ENCODE assay signal across 14 mouse cellular contexts in genomic region chr6:71094693-71095092, GRCm38 (mm10). TPM values are rescaled to one million over a fixed set of nuclear protein-coding genes. Genes with fewer than 3 reads are reported as not detected.
DNase-seq lines count a peak whose midpoint lies in the region; ATAC-seq and TF ChIP-seq lines count a peak whose summit lies in the region.
"Had no signal": no experiment of that assay in that cellular context is flagged by ENCODE, and none has a peak within 500 bp of the region (broad histone marks: within the 10 kb centered on the region; RNA-seq: fewer than 3 reads in every experiment).

No protein-coding gene starts in this region.

- TF ChIP-seq POLR2A in cerebellum, adult 2 months (IDR thresholded peaks at IDR 0.05; ENCODE audit: borderline replicate concordance, insufficient read depth, low read length) = no peak

- no peaks in the 10 kb centered on the region for H3K27me3 ChIP-seq in hindbrain, embryonic 15.5 days
- no peaks in the 10 kb centered on the region for H3K27me3 ChIP-seq in hindbrain, embryonic 11.5 days (ENCODE audit: control insufficient read depth, insufficient read depth, low read length)
- H3K27me3 ChIP-seq in cerebellum, adult 2 months (ENCODE audit: control insufficient read depth, insufficient read depth, low read length) = no peaks in the 10 kb centered on the region
- H3K27me3 ChIP-seq: limb, embryonic 15.5 days had no signal

- no peaks in the 10 kb centered on the region for H3K4me1 ChIP-seq in hindbrain, embryonic 15.5 days (replicated peaks)
- no peaks in the 10 kb centered on the region for H3K4me1 ChIP-seq in hindbrain, embryonic 11.5 days (replicated peaks; ENCODE audit: control insufficient read depth, insufficient read depth, low read length)
- H3K4me1 ChIP-seq in cerebellum, adult 2 months (ENCODE audit: control insufficient read depth, insufficient read depth, low read length) = no peaks in the 10 kb centered on the region; the same call in 1 of the 2 replicates
- H3K4me1 ChIP-seq: limb, embryonic 15.5 days had no signal

- no peaks in the 10 kb centered on the region for H3K36me3 ChIP-seq in hindbrain, embryonic 15.5 days
- no peaks in the 10 kb centered on the region for H3K36me3 ChIP-seq in hindbrain, embryonic 11.5 days (ENCODE audit: control insufficient read depth, insufficient read depth, low read length)
- H3K36me3 ChIP-seq: limb, embryonic 15.5 days had no signal

- H3K4me3 ChIP-seq in hindbrain, embryonic 15.5 days = no peak overlapping the region
- no peak overlapping the region for H3K4me3 ChIP-seq in hindbrain, embryonic 11.5 days (ENCODE audit: low read depth, low read length)
- no peak overlapping the region for H3K4me3 ChIP-seq in cerebellum, adult 2 months (replicated peaks; ENCODE audit: insufficient read depth, low read depth, low read length)
- H3K4me3 ChIP-seq: left cerebral cortex, adult 2 months; limb, embryonic 15.5 days had no signal

- no peak overlapping the region for H3K27ac ChIP-seq in hindbrain, embryonic 15.5 days (replicated peaks)
- no peak overlapping the region for H3K27ac ChIP-seq in hindbrain, embryonic 11.5 days (ENCODE audit: low read depth, low read length)
- H3K27ac ChIP-seq in cerebellum, adult 2 months (ENCODE audit: insufficient read depth, low read length) = no peak overlapping the region
- H3K27ac ChIP-seq: left cerebral cortex, adult 2 months; limb, embryonic 15.5 days; stomach, postnatal 0 days had no signal

- no peak overlapping the region for H3K4me2 ChIP-seq in hindbrain, embryonic 15.5 days
- no peak overlapping the region for H3K4me2 ChIP-seq in hindbrain, embryonic 11.5 days (replicated peaks; ENCODE audit: low read depth, low read length)
- H3K4me2 ChIP-seq: limb, embryonic 15.5 days had no signal

- DNase-seq in adrenal gland, postnatal 14 days = peak; percentile 8
- DNase-seq in adrenal gland, adult (ENCODE audit: inconsistent age in 2 of 2, low spot score in 1 of 2) = no peak
- no peak for DNase-seq in hindbrain, embryonic 11.5 days (ENCODE audit: low spot score)
- peak; percentile 91 to 96 for DNase-seq in cerebellum, adult 2 months
- peak; percentile 36 for DNase-seq in layer of hippocampus, adult 9-11 months
- no peak for DNase-seq in spleen, postnatal 36 days (ENCODE audit: low spot score in 2 of 2)
- no peak for DNase-seq in natural killer cell, adult 2 months (ENCODE audit: low spot score in 2 of 2)
- DNase-seq: kidney, adult 8-10 months had no signal

- 0 out of 2 replicates have a peak, but pooled peaks have one; percentile 71 for ATAC-seq in hindbrain, embryonic 15.5 days (ENCODE audit: low FRiP score, low read depth)
- ATAC-seq in hindbrain, embryonic 11.5 days (ENCODE audit: low FRiP score) = no peak
- ATAC-seq: lung, postnatal 0 days had no signal

- H3K9me3 ChIP-seq in hindbrain, embryonic 15.5 days = no peaks in the 10 kb centered on the region
- H3K9me3 ChIP-seq in hindbrain, embryonic 11.5 days (ENCODE audit: control insufficient read depth, low read length) = no peaks in the 10 kb centered on the region

- no peak for TF ChIP-seq CTCF in cerebellum, adult 2 months (IDR thresholded peaks at IDR 0.05; ENCODE audit: borderline replicate concordance, insufficient read depth, low read depth, low read length)

- 64% methylated on average over 5 of the region's 5 CpGs for WGBS in hindbrain, embryonic 15.5 days
- WGBS in hindbrain, embryonic 11.5 days = 81% methylated on average over 5 of the region's 5 CpGs
- WGBS in cerebellum, adult 2 months = 5% methylated on average over 5 of the region's 5 CpGs

- H3K9ac ChIP-seq in hindbrain, embryonic 15.5 days = no peak overlapping the region
- H3K9ac ChIP-seq in hindbrain, embryonic 11.5 days (ENCODE audit: low read depth, low read length) = no peak overlapping the region
- H3K9ac ChIP-seq: limb, embryonic 15.5 days had no signal

RNA-seq across cellular contexts. Expression of gene Thnsl2, which starts 49.5 kb away (rescaled TPM):
- total RNA-seq in adrenal gland, postnatal 14 days (2021) = 13.7 and 14.0 TPM in 2 replicates
- 4.5 and 5.6 TPM in 2 replicates for polyA plus RNA-seq in hindbrain, embryonic 15.5 days (2015; fragmentation: Nextera tagmentation; extraction: Ambion mirVana)
- 6.5 and 6.7 TPM in 2 replicates for polyA plus RNA-seq in hindbrain, embryonic 11.5 days (2014; fragmentation: Nextera tagmentation; extraction: Ambion mirVana)
- polyA plus RNA-seq in cerebellum, adult 2 months (2012; rRNA removed) = 6.5 and 6.6 TPM in 2 replicates
- total RNA-seq: monocyte, adult 5-6 weeks had no signal

Comparison
In these comparisons a context has a peak if more than half of its experiments do, and no peak if none do; other contexts are left out.
1. DNase-seq: peak in adrenal gland, postnatal 14 days (single experiment), cerebellum, adult 2 months (2 of 2) and layer of hippocampus, adult 9-11 months (single experiment); none in adrenal gland, adult (0 of 2), hindbrain, embryonic 11.5 days (single experiment), spleen, postnatal 36 days (0 of 2) and natural killer cell, adult 2 months (0 of 2).